Mouse (Mus musculus) embryo, embryonic 9.5 days (tissue): ENCODE measurements around the gene Cryzl2.

Source experiments
- DNase-seq: peaks from one replicate; pipeline ENCODE4 v3.0.0-alpha.2; 2017; ENCODE audit errors: extremely low spot score

The Cryzl2 gene

GRCm38 (mm10) chr1:157458421-157459208, at the start of gene Cryzl2:
Gene Cryzl2, plus strand, starts transcription at chr1:157458577.
- peak; percentile 90 for DNase-seq

- DNase-seq, result no peak
Observed at GRCm38 (mm10) chr1:157409648-157410047, 48.7 kb upstream of the Cryzl2 start.

GRCm38 (mm10) chr1:157410937-157411336, 47.4 kb upstream of the Cryzl2 start:
- DNase-seq, result no peak

GRCm38 (mm10) chr1:157411341-157411710, 47.1 kb upstream of the Cryzl2 start:
- DNase-seq, result peak; percentile 9

- peak; percentile 73 for DNase-seq
Observed at GRCm38 (mm10) chr1:157411711-157412380, 46.5 kb upstream of the Cryzl2 start.

- DNase-seq, result peak; percentile 93
Observed at GRCm38 (mm10) chr1:157412454-157413369, 45.7 kb upstream of the Cryzl2 start, which contains the start of gene Rasal2. Gene Rasal2, minus strand, starts transcription at chr1:157412595.

GRCm38 (mm10) chr1:157415771-157416170, 42.6 kb upstream of the Cryzl2 start:
- no peak for DNase-seq

GRCm38 (mm10) chr1:157416628-157417027, 41.7 kb upstream of the Cryzl2 start:
- no peak for DNase-seq

GRCm38 (mm10) chr1:157417414-157417813, 41.0 kb upstream of the Cryzl2 start:
- no peak for DNase-seq

GRCm38 (mm10) chr1:157417861-157418260, 40.5 kb upstream of the Cryzl2 start:
- DNase-seq, result no peak

GRCm38 (mm10) chr1:157425741-157426427, 32.5 kb upstream of the Cryzl2 start:
- DNase-seq, result no peak

- no peak for DNase-seq
Observed at GRCm38 (mm10) chr1:157426933-157427332, 31.4 kb upstream of the Cryzl2 start.

GRCm38 (mm10) chr1:157427604-157428003, 30.8 kb upstream of the Cryzl2 start:
- no peak for DNase-seq

GRCm38 (mm10) chr1:157428366-157428765, 30.0 kb upstream of the Cryzl2 start:
- DNase-seq, result no peak

GRCm38 (mm10) chr1:157433316-157433715, 25.1 kb upstream of the Cryzl2 start:
- no peak for DNase-seq

GRCm38 (mm10) chr1:157434404-157434803, 24.0 kb upstream of the Cryzl2 start:
- no peak for DNase-seq

GRCm38 (mm10) chr1:157435926-157436325, 22.5 kb upstream of the Cryzl2 start:
- no peak for DNase-seq

- DNase-seq, result no peak
Observed at GRCm38 (mm10) chr1:157438290-157438689, 20.1 kb upstream of the Cryzl2 start.

GRCm38 (mm10) chr1:157439101-157439500, 19.3 kb upstream of the Cryzl2 start:
- no peak for DNase-seq

- DNase-seq, result peak; percentile 60
Observed at GRCm38 (mm10) chr1:157439973-157440641, 18.3 kb upstream of the Cryzl2 start.
